Mouse (Mus musculus) Muller cell, postnatal 12 days (primary cell): ENCODE measurements around the gene Sik3.

Experiments used
- DNase-seq: peaks from one replicate; pipeline ENCODE4 v3.0.0-alpha.2; 2015; ENCODE audit errors: inconsistent ontology term

Gene Sik3

GRCm38 (mm10) chr9:46191234-46191633 is 178.6 kb downstream of the Sik3 start:
- no peak for DNase-seq

- DNase-seq: peak; percentile 65
Measured at GRCm38 (mm10) chr9:46191644-46192043, 179.0 kb downstream of the Sik3 start.

- no peak for DNase-seq
Measured at GRCm38 (mm10) chr9:46192642-46193041, 180.0 kb downstream of the Sik3 start.

GRCm38 (mm10) chr9:46194809-46195208 is 182.2 kb downstream of the Sik3 start:
- DNase-seq: no peak

GRCm38 (mm10) chr9:46196699-46197169 is 184.1 kb downstream of the Sik3 start:
- DNase-seq: peak; percentile 24

- DNase-seq: no peak
Measured at GRCm38 (mm10) chr9:46198461-46198860, 185.8 kb downstream of the Sik3 start.

- no peak for DNase-seq
Measured at GRCm38 (mm10) chr9:46198936-46199335, 186.3 kb downstream of the Sik3 start.

- DNase-seq: no peak
Measured at GRCm38 (mm10) chr9:46199609-46200008, 187.0 kb downstream of the Sik3 start.

GRCm38 (mm10) chr9:46206834-46207500 is 194.3 kb downstream of the Sik3 start:
- DNase-seq: no peak

GRCm38 (mm10) chr9:46207501-46207869 is 194.9 kb downstream of the Sik3 start:
- DNase-seq: no peak

GRCm38 (mm10) chr9:46208401-46208974 is 195.9 kb downstream of the Sik3 start:
- no peak for DNase-seq

GRCm38 (mm10) chr9:46210473-46210872 is 197.9 kb downstream of the Sik3 start:
- no peak for DNase-seq

GRCm38 (mm10) chr9:46214276-46214675 is 201.7 kb downstream of the Sik3 start:
- no peak for DNase-seq

GRCm38 (mm10) chr9:46214946-46215337 is 202.3 kb downstream of the Sik3 start:
- DNase-seq: no peak

GRCm38 (mm10) chr9:46215338-46216322 is 203.0 kb downstream of the Sik3 start:
- peak; percentile 12 for DNase-seq

- DNase-seq: no peak
Measured at GRCm38 (mm10) chr9:46216744-46217470, 204.3 kb downstream of the Sik3 start.

- no peak for DNase-seq
Measured at GRCm38 (mm10) chr9:46218176-46218575, 205.6 kb downstream of the Sik3 start.

GRCm38 (mm10) chr9:46223090-46223489 is 210.5 kb downstream of the Sik3 start:
- no peak for DNase-seq

GRCm38 (mm10) chr9:46224101-46224500 is 211.5 kb downstream of the Sik3 start:
- DNase-seq: no peak

GRCm38 (mm10) chr9:46224945-46225660 is 212.5 kb downstream of the Sik3 start:
- no peak for DNase-seq

- DNase-seq: no peak
Measured at GRCm38 (mm10) chr9:46227064-46227614, 214.5 kb downstream of the Sik3 start.
